Mouse (Mus musculus): ENCODE measurements around the gene Retsat.

DNA sequence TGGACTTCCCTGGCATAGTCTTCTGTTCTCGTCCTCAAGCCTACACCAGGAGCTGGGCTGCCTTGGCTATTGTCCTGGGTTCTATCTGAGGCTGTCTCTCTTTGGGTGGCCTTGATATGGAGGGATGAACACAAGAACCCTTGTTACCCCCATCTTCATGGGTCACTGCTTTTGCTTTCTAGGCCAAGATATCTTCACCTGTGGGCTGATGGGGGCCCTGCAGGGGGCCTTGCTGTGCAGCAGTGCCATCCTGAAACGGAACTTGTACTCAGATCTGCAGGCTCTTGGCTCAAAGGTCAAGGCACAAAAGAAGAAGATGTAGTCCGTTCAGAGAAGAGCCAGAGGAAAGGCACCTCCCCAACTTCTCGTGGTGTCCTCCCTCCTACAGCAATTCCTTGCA lies 8.8 kb downstream of the Retsat start:
- TF ChIP-seq CTCF (IDR thresholded peaks at IDR 0.05; ENCODE audit: low read depth) (no peak), EP300 (IDR thresholded peaks at IDR 0.05; ENCODE audit: low read depth) (no peak)
